Mouse (Mus musculus): ENCODE measurements around the gene Asb16. TPM values are rescaled to one million over a fixed set of nuclear protein-coding genes. Genes with fewer than 3 reads are reported as not detected.

The Asb16 gene
- polyA plus RNA-seq, 1 experiment: 0.37 TPM

- Histone ChIP-seq H3K4me1 (ENCODE audit: control insufficient read depth, insufficient read depth, low read length) (peaks cover 4% of the 10 kb centered on the region), H3K27ac (ENCODE audit: insufficient read depth, low read length) (no peak overlapping the region), H3K4me3 (ENCODE audit: insufficient read depth, low read length) (no peak overlapping the region)
- TF ChIP-seq CTCF (IDR thresholded peaks at IDR 0.05; ENCODE audit: borderline replicate concordance, insufficient read depth, low read length) (no peak), POLR2A (IDR thresholded peaks at IDR 0.05; ENCODE audit: low read depth, low read length) (no peak)
Observed at GRCm38 (mm10) chr11:102240636-102241035, 27.9 kb upstream of the Asb16 start.

GRCm38 (mm10) chr11:102241246-102241645, 27.3 kb upstream of the Asb16 start:
- H3K4me1 ChIP-seq (ENCODE audit: control insufficient read depth, insufficient read depth, low read length): peaks cover 10% of the 10 kb centered on the region
- TF ChIP-seq POLR2A (IDR thresholded peaks at IDR 0.05; ENCODE audit: low read depth, low read length): no peak
- TF ChIP-seq CTCF (IDR thresholded peaks at IDR 0.05; ENCODE audit: borderline replicate concordance, insufficient read depth, low read length): no peak
- H3K27ac ChIP-seq (ENCODE audit: insufficient read depth, low read length): no peak overlapping the region
- H3K4me3 ChIP-seq (ENCODE audit: insufficient read depth, low read length): no peak overlapping the region

DNA sequence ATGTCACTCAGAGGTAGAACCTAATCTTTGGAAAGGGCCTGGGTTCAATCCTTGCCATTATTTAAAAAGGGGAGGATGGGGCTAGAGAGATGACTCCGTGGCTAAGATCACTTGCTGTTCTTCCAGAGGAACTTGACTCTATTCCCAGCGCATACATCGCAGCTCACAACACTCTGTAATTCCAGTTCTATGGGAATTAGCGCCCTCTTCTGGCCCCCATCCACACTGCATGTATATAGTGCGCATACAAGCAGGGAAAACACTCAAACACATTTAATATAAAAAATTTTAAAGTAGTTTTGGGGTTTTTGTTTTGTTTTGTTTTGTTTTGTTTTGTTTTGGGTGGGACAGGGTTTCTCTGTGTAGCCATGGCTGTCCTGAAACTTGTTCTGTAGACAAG, 26.7 kb upstream of the Asb16 start:
- Histone ChIP-seq H3K27ac (ENCODE audit: insufficient read depth, low read length) (no peak overlapping the region), H3K4me1 (ENCODE audit: control insufficient read depth, insufficient read depth, low read length) (peaks cover 13% of the 10 kb centered on the region), H3K4me3 (ENCODE audit: insufficient read depth, low read length) (no peak overlapping the region)
- TF ChIP-seq CTCF (IDR thresholded peaks at IDR 0.05; ENCODE audit: borderline replicate concordance, insufficient read depth, low read length): no peak
- TF ChIP-seq POLR2A (IDR thresholded peaks at IDR 0.05; ENCODE audit: low read depth, low read length): no peak

GRCm38 (mm10) chr11:102244926-102245449, 23.6 kb upstream of the Asb16 start:
- Histone ChIP-seq H3K27ac (ENCODE audit: insufficient read depth, low read length) (peak overlapping the region; percentile 75), H3K4me1 (ENCODE audit: control insufficient read depth, insufficient read depth, low read length) (peaks cover 17% of the 10 kb centered on the region), H3K4me3 (ENCODE audit: insufficient read depth, low read length) (no peak overlapping the region)
- TF ChIP-seq POLR2A (IDR thresholded peaks at IDR 0.05; ENCODE audit: low read depth, low read length) (peak; percentile 41; the same call in 1 of the 2 replicates), CTCF (IDR thresholded peaks at IDR 0.05; ENCODE audit: borderline replicate concordance, insufficient read depth, low read length) (no peak)

- no peak overlapping the region for H3K4me3 ChIP-seq (ENCODE audit: insufficient read depth, low read length)
- peak overlapping the region; percentile 75 for H3K27ac ChIP-seq (ENCODE audit: insufficient read depth, low read length)
- H3K4me1 ChIP-seq (ENCODE audit: control insufficient read depth, insufficient read depth, low read length): peaks cover 17% of the 10 kb centered on the region
- TF ChIP-seq POLR2A (IDR thresholded peaks at IDR 0.05; ENCODE audit: low read depth, low read length) (no peak), CTCF (IDR thresholded peaks at IDR 0.05; ENCODE audit: borderline replicate concordance, insufficient read depth, low read length) (no peak)
Observed at GRCm38 (mm10) chr11:102245581-102246272, 22.8 kb upstream of the Asb16 start.

- Histone ChIP-seq H3K4me3 (ENCODE audit: insufficient read depth, low read length) (no peak overlapping the region), H3K27ac (ENCODE audit: insufficient read depth, low read length) (peak overlapping the region; percentile 75), H3K4me1 (ENCODE audit: control insufficient read depth, insufficient read depth, low read length) (peaks cover 17% of the 10 kb centered on the region)
- TF ChIP-seq POLR2A (IDR thresholded peaks at IDR 0.05; ENCODE audit: low read depth, low read length) (no peak), CTCF (IDR thresholded peaks at IDR 0.05; ENCODE audit: borderline replicate concordance, insufficient read depth, low read length) (no peak)
Observed at GRCm38 (mm10) chr11:102246273-102246635, 22.3 kb upstream of the Asb16 start.

- TF ChIP-seq CTCF (IDR thresholded peaks at IDR 0.05; ENCODE audit: borderline replicate concordance, insufficient read depth, low read length) (no peak), POLR2A (IDR thresholded peaks at IDR 0.05; ENCODE audit: low read depth, low read length) (no peak)
- peaks cover 17% of the 10 kb centered on the region for H3K4me1 ChIP-seq (ENCODE audit: control insufficient read depth, insufficient read depth, low read length)
- H3K4me3 ChIP-seq (ENCODE audit: insufficient read depth, low read length): no peak overlapping the region
- no peak overlapping the region for H3K27ac ChIP-seq (ENCODE audit: insufficient read depth, low read length)
Observed at GRCm38 (mm10) chr11:102246871-102247270, 21.7 kb upstream of the Asb16 start.

- TF ChIP-seq CTCF (IDR thresholded peaks at IDR 0.05; ENCODE audit: borderline replicate concordance, insufficient read depth, low read length): no peak
- TF ChIP-seq POLR2A (IDR thresholded peaks at IDR 0.05; ENCODE audit: low read depth, low read length): peak; percentile 45; the same call in 1 of the 2 replicates
- Histone ChIP-seq H3K4me3 (ENCODE audit: insufficient read depth, low read length) (peak within 1 kb of the TSS; percentile 78), H3K4me1 (ENCODE audit: control insufficient read depth, insufficient read depth, low read length) (peaks cover 17% of the 10 kb centered on the region), H3K27ac (ENCODE audit: insufficient read depth, low read length) (no peak within 1 kb of the TSS)
Observed at GRCm38 (mm10) chr11:102248630-102249230, 19.8 kb upstream of the Asb16 start, which contains the start of gene BC030867. Gene BC030867 (plus strand): TSS chr11:102248882.

DNA sequence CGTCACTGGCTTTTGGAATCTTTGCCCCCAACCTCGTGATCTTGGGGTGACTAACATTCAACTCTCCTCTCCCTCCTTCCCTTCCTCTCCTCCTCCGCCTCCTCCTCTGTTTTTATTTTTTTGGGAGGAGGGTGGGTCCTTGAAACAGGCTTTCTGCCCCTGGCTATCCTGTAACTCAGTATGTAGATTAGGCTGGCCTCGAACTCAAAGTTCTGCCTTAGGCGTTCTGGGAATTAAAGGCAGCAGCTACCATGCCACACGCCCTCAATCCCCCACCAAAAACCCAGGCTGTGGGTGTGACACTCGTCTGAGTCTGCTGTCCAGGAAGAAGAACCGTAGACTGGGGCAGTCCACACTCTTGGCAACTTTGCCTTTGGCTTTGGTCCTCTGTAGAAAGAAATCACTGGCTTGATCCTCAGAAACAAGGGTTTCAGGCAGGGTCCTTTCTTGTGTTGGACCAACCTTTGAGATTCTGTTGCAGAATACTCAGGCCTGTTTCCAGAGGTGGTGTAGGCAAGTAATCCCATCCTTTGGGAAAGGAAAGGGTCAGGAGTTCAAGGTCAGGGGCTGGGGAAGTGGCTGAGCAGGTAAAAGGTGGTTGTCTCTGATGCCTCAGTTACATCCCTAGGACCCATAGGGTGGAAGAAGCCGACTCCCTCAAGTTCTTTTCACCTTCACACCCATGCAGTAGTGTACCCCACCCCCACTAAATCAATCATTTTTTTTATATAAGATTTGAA, 19.0 kb upstream of the Asb16 start:
- TF ChIP-seq POLR2A (IDR thresholded peaks at IDR 0.05; ENCODE audit: low read depth, low read length) (no peak), CTCF (IDR thresholded peaks at IDR 0.05; ENCODE audit: borderline replicate concordance, insufficient read depth, low read length) (no peak)
- no peak overlapping the region for H3K27ac ChIP-seq (ENCODE audit: insufficient read depth, low read length)
- H3K4me1 ChIP-seq (ENCODE audit: control insufficient read depth, insufficient read depth, low read length): peaks cover 17% of the 10 kb centered on the region
- peak overlapping the region; percentile 78 for H3K4me3 ChIP-seq (ENCODE audit: insufficient read depth, low read length)
